Mouse (Mus musculus) hematopoietic stem cell, adult 5-6 weeks (primary cell): ENCODE data around the gene Wap. TPM values are rescaled to one million over a fixed set of nuclear protein-coding genes. Genes with fewer than 3 reads are reported as not detected.

Experiments used
- ATAC-seq, 2 experiments: fragments of 125-278 bp in 1 of 2; replicated peaks in 1 of 2; 2 replicates each; pipeline ENCODE4 v1.8.0; 2016 to 2017; ENCODE audit warnings: inconsistent platforms in 2 of 2, mild to moderate bottlenecking in 2 of 2, moderate number of reproducible peaks in 2 of 2, low read depth in 1 of 2, moderate TSS enrichment in 1 of 2; ENCODE audit not compliant: low FRiP score in 2 of 2, poor library complexity in 2 of 2, severe bottlenecking in 2 of 2, insufficient read depth in 1 of 2, low TSS enrichment in 1 of 2
- total RNA-seq: library from RNA; stranded (forward); fragments of 172-1452, 232-1000 nt; gene quantifications from 2 replicates; pipeline ENCODE4 v1.2.3, GENCODE M21; 2017

The Wap gene
- total RNA-seq, 1 experiment from 2014 or later = not detected

- ATAC-seq = no peak
Measured at GRCm38 (mm10) chr11:6602662-6603061, 35.8 kb downstream of the Wap start.

- ATAC-seq = no peak
Measured at GRCm38 (mm10) chr11:6601649-6602480, 36.6 kb downstream of the Wap start.

GRCm38 (mm10) chr11:6600284-6600944, 38.0 kb downstream of the Wap start:
- ATAC-seq = no peak

- ATAC-seq = no peak
Measured at GRCm38 (mm10) chr11:6599831-6600230, 38.6 kb downstream of the Wap start.

GRCm38 (mm10) chr11:6599011-6599681, 39.3 kb downstream of the Wap start:
- no peak for ATAC-seq

- ATAC-seq = no peak
Measured at GRCm38 (mm10) chr11:6598191-6598889, 40.1 kb downstream of the Wap start.

GRCm38 (mm10) chr11:6597523-6597922, 40.9 kb downstream of the Wap start:
- ATAC-seq = no peak

- no peak for ATAC-seq
Measured at GRCm38 (mm10) chr11:6596616-6597015, 41.8 kb downstream of the Wap start.

- no peak for ATAC-seq
Measured at GRCm38 (mm10) chr11:6596205-6596604, 42.2 kb downstream of the Wap start.

GRCm38 (mm10) chr11:6595339-6595738, 43.1 kb downstream of the Wap start:
- ATAC-seq = no peak

- no peak for ATAC-seq
Measured at GRCm38 (mm10) chr11:6594845-6595244, 43.6 kb downstream of the Wap start.

- ATAC-seq = no peak
Measured at GRCm38 (mm10) chr11:6593406-6593805, 45.0 kb downstream of the Wap start.

GRCm38 (mm10) chr11:6590933-6591675, 47.3 kb downstream of the Wap start:
- ATAC-seq = no peak

- ATAC-seq = no peak
Measured at GRCm38 (mm10) chr11:6589838-6590237, 48.6 kb downstream of the Wap start.

- ATAC-seq = no peak
Measured at GRCm38 (mm10) chr11:6588295-6588694, 50.1 kb downstream of the Wap start.

- no peak for ATAC-seq
Measured at GRCm38 (mm10) chr11:6587249-6587940, 51.0 kb downstream of the Wap start.

- ATAC-seq = peak; percentile 79 to 82
Measured at GRCm38 (mm10) chr11:6586660-6587059, 51.8 kb downstream of the Wap start.
